Mouse (Mus musculus) ovary, postnatal 10 days (tissue): ENCODE measurements around the gene Cbx7.
A peak's percentile ranks its signal among the peaks of the same experiment; 100 is the strongest.
"Not testable (repeated sequence)": the region's sequence is repeated elsewhere in the genome, so short reads cannot be mapped to it uniquely, and the experiment has no call there.

Experiments used
- DNase-seq: peaks from one replicate; pipeline ENCODE4 v3.0.0; 2022; ENCODE audit warnings: low spot score

Gene Cbx7

GRCm38 (mm10) chr15:79950250-79951025 is 20.5 kb downstream of the Cbx7 start:
- no peak for DNase-seq

GRCm38 (mm10) chr15:79947681-79948080 is 23.2 kb downstream of the Cbx7 start:
- DNase-seq: no peak

- DNase-seq: no peak
These were observed 24.1 kb downstream of the Cbx7 start for GRCm38 (mm10) chr15:79946790-79947189.

GRCm38 (mm10) chr15:79946022-79946421 is 24.9 kb downstream of the Cbx7 start:
- DNase-seq: peak; percentile 81

- DNase-seq: no peak
These were observed 26.0 kb downstream of the Cbx7 start for GRCm38 (mm10) chr15:79944948-79945347.

- no peak for DNase-seq
These were observed 27.3 kb downstream of the Cbx7 start for GRCm38 (mm10) chr15:79943584-79943983.

- no peak for DNase-seq
These were observed 28.4 kb downstream of the Cbx7 start for GRCm38 (mm10) chr15:79942541-79942940.

GRCm38 (mm10) chr15:79940932-79941331 is 30.0 kb downstream of the Cbx7 start:
- no peak for DNase-seq

GRCm38 (mm10) chr15:79939913-79940312 is 31.0 kb downstream of the Cbx7 start:
- no peak for DNase-seq

GRCm38 (mm10) chr15:79939501-79939900 is 31.4 kb downstream of the Cbx7 start:
- not testable (repeated sequence) for DNase-seq

GRCm38 (mm10) chr15:79939020-79939419 is 31.9 kb downstream of the Cbx7 start:
- no peak for DNase-seq

GRCm38 (mm10) chr15:79936374-79936751 is 34.6 kb downstream of the Cbx7 start:
- DNase-seq: no peak

- DNase-seq: no peak
These were observed 35.1 kb downstream of the Cbx7 start for GRCm38 (mm10) chr15:79935654-79936373.

GRCm38 (mm10) chr15:79934776-79935175 is 36.1 kb downstream of the Cbx7 start:
- no peak for DNase-seq

GRCm38 (mm10) chr15:79933670-79934514 is 37.0 kb downstream of the Cbx7 start:
- DNase-seq: no peak

- no peak for DNase-seq
These were observed 37.8 kb downstream of the Cbx7 start for GRCm38 (mm10) chr15:79933052-79933669.

GRCm38 (mm10) chr15:79932323-79932987 is 38.5 kb downstream of the Cbx7 start:
- peak; percentile 61 for DNase-seq

- no peak for DNase-seq
These were observed 39.3 kb downstream of the Cbx7 start for GRCm38 (mm10) chr15:79931496-79932141.

GRCm38 (mm10) chr15:79929734-79930133 is 41.2 kb downstream of the Cbx7 start:
- no peak for DNase-seq

GRCm38 (mm10) chr15:79928736-79929135 is 42.2 kb downstream of the Cbx7 start:
- DNase-seq: no peak

GRCm38 (mm10) chr15:79928316-79928715 is 42.6 kb downstream of the Cbx7 start:
- DNase-seq: no peak
